Mouse (Mus musculus) testis, adult 2 months (tissue): ENCODE measurements around the gene Alkal2.

Experiments used
- CTCF ChIP-seq: fragments of 200-500 bp; IDR thresholded peaks from 2 replicates; pipeline ENCODE4 v1.5.1; 2012; ENCODE audit warnings: low read depth, mild to moderate bottlenecking, inconsistent platforms, low read length, moderate library complexity; ENCODE audit not compliant: control insufficient read depth, insufficient read depth, insufficient replicate concordance
- POLR2A ChIP-seq: fragments of 200-500 bp; IDR thresholded peaks from 2 replicates; pipeline ENCODE4 v1.6.1; 2012; ENCODE audit warnings: low read depth, mild to moderate bottlenecking, inconsistent platforms, low read length, moderate library complexity; ENCODE audit not compliant: control insufficient read depth

GRCm38 (mm10) chr12:30856172-30856571 lies 27.9 kb upstream of the Alkal2 start:
- TF ChIP-seq CTCF, result no peak
- TF ChIP-seq POLR2A, result no peak
